In genomic region chr2:51933341-51934134, GRCm38 (mm10) we compare ENCODE assay signal across 8 mouse cellular contexts. TPM values are rescaled to one million over a fixed set of nuclear protein-coding genes. Genes with fewer than 3 reads are reported as not detected.
DNase-seq lines count a peak whose midpoint lies in the region; ATAC-seq and TF ChIP-seq lines count a peak whose summit lies in the region.

No protein-coding gene starts in this region.

- intact Hi-C loops in left cerebral cortex, postnatal 25 days (cut with DNase I): no loop called here

- DNase-seq in embryonic facial prominence, embryonic 11.5 days (ENCODE audit: low spot score): peak; percentile 11
- DNase-seq in embryonic facial prominence, embryonic 10.5 days (ENCODE audit: low spot score): no peak
- DNase-seq in midbrain, postnatal 0 days (ENCODE audit: low spot score): no peak
- DNase-seq in midbrain, embryonic 10.5 days (ENCODE audit: low spot score): no peak
- peak; percentile 2 for DNase-seq in fibroblast of lung, adult 2 months (ENCODE audit: low read depth)
- no peak for DNase-seq in left cerebral cortex, postnatal 25 days (ENCODE audit: low spot score in 2 of 2)
- DNase-seq in midbrain, embryonic 14.5 days: no peak

- no peaks in the 10 kb centered on the region for H3K36me3 ChIP-seq in embryonic facial prominence, embryonic 11.5 days (replicated peaks; ENCODE audit: control insufficient read depth, insufficient read depth, low read depth, low read length)
- peaks cover 6% of the 10 kb centered on the region; the same call in 1 of the 2 replicates for H3K36me3 ChIP-seq in embryonic facial prominence, embryonic 10.5 days (replicated peaks)
- H3K36me3 ChIP-seq in midbrain, postnatal 0 days (ENCODE audit: insufficient read depth, low read length): no peaks in the 10 kb centered on the region
- peaks cover 3% of the 10 kb centered on the region; the same call in 1 of the 2 replicates for H3K36me3 ChIP-seq in midbrain, embryonic 10.5 days
- H3K36me3 ChIP-seq in liver, embryonic 16.5 days (ENCODE audit: control insufficient read depth, insufficient read depth): peaks cover 20% of the 10 kb centered on the region
- H3K36me3 ChIP-seq in midbrain, embryonic 14.5 days (ENCODE audit: control insufficient read depth, insufficient read depth, low read length): no peaks in the 10 kb centered on the region

- H3K4me3 ChIP-seq in embryonic facial prominence, embryonic 11.5 days (ENCODE audit: low read depth, low read length): no peak overlapping the region
- no peak overlapping the region for H3K4me3 ChIP-seq in embryonic facial prominence, embryonic 10.5 days
- H3K4me3 ChIP-seq in midbrain, postnatal 0 days (ENCODE audit: low read depth, low read length): no peak overlapping the region
- no peak overlapping the region for H3K4me3 ChIP-seq in midbrain, embryonic 10.5 days
- peak overlapping the region; percentile 95 for H3K4me3 ChIP-seq in liver, embryonic 16.5 days (ENCODE audit: low read depth, low read length)
- no peak overlapping the region for H3K4me3 ChIP-seq in midbrain, embryonic 14.5 days (replicated peaks; ENCODE audit: low read depth, low read length)

- 69% methylated on average over 10 of the region's 12 CpGs for WGBS in embryonic facial prominence, embryonic 11.5 days
- WGBS in embryonic facial prominence, embryonic 10.5 days: 72% methylated on average over 12 of the region's 12 CpGs
- 69% methylated on average over 11 of the region's 12 CpGs for WGBS in midbrain, postnatal 0 days
- WGBS in midbrain, embryonic 10.5 days: 76% methylated on average over 12 of the region's 12 CpGs
- WGBS in liver, embryonic 16.5 days (ENCODE audit: insufficient replicate concordance): 9% methylated on average over 11 of the region's 12 CpGs
- 76% methylated on average over 12 of the region's 12 CpGs for WGBS in midbrain, embryonic 14.5 days

- H3K9ac ChIP-seq in embryonic facial prominence, embryonic 11.5 days (replicated peaks; ENCODE audit: low read length): no peak overlapping the region
- H3K9ac ChIP-seq in midbrain, postnatal 0 days (replicated peaks; ENCODE audit: low read length, poor library complexity, severe bottlenecking): no peak overlapping the region
- H3K9ac ChIP-seq in liver, embryonic 16.5 days (ENCODE audit: low read depth, low read length): peak overlapping the region; percentile 91
- no peak overlapping the region for H3K9ac ChIP-seq in midbrain, embryonic 14.5 days (replicated peaks; ENCODE audit: low read length)

- ATAC-seq in embryonic facial prominence, embryonic 11.5 days (replicated peaks; ENCODE audit: insufficient number of reproducible peaks, low FRiP score, low TSS enrichment, low read depth): no peak
- ATAC-seq in midbrain, postnatal 0 days (ENCODE audit: low FRiP score): no peak
- peak; percentile 55 for ATAC-seq in liver, embryonic 16.5 days (ENCODE audit: low read depth)
- ATAC-seq in midbrain, embryonic 14.5 days (ENCODE audit: low FRiP score, low TSS enrichment): no peak

- TF ChIP-seq CTCF in midbrain, postnatal 0 days (IDR thresholded peaks at IDR 0.05): no peak

- no peak overlapping the region for H3K4me2 ChIP-seq in embryonic facial prominence, embryonic 11.5 days (ENCODE audit: low read depth, low read length)
- peak overlapping the region; percentile 75; the same call in 1 of the 2 replicates for H3K4me2 ChIP-seq in midbrain, postnatal 0 days (ENCODE audit: low read depth, low read length, poor library complexity, severe bottlenecking)
- peak overlapping the region; percentile 73 for H3K4me2 ChIP-seq in liver, embryonic 16.5 days (ENCODE audit: low read depth, low read length)
- H3K4me2 ChIP-seq in midbrain, embryonic 14.5 days (ENCODE audit: low read length): no peak overlapping the region

- H3K9me3 ChIP-seq in embryonic facial prominence, embryonic 11.5 days (replicated peaks; ENCODE audit: control insufficient read depth, low read length): no peaks in the 10 kb centered on the region
- no peaks in the 10 kb centered on the region for H3K9me3 ChIP-seq in embryonic facial prominence, embryonic 10.5 days
- H3K9me3 ChIP-seq in midbrain, postnatal 0 days (ENCODE audit: low read length): no peaks in the 10 kb centered on the region
- no peaks in the 10 kb centered on the region for H3K9me3 ChIP-seq in midbrain, embryonic 10.5 days (replicated peaks)
- peaks cover 3% of the 10 kb centered on the region; the same call in 1 of the 2 replicates for H3K9me3 ChIP-seq in liver, embryonic 16.5 days (replicated peaks; ENCODE audit: control insufficient read depth, low read length)
- H3K9me3 ChIP-seq in midbrain, embryonic 14.5 days (ENCODE audit: control insufficient read depth, low read length): no peaks in the 10 kb centered on the region

- H3K27ac ChIP-seq in embryonic facial prominence, embryonic 11.5 days (replicated peaks; ENCODE audit: low read depth, low read length): no peak overlapping the region
- no peak overlapping the region for H3K27ac ChIP-seq in embryonic facial prominence, embryonic 10.5 days (replicated peaks)
- H3K27ac ChIP-seq in midbrain, postnatal 0 days (ENCODE audit: low read depth, low read length): no peak overlapping the region
- no peak overlapping the region for H3K27ac ChIP-seq in midbrain, embryonic 10.5 days (replicated peaks)
- H3K27ac ChIP-seq in liver, embryonic 16.5 days (ENCODE audit: low read length): peak overlapping the region; percentile 92
- no peak overlapping the region for H3K27ac ChIP-seq in midbrain, embryonic 14.5 days (replicated peaks; ENCODE audit: low read depth, low read length)

- H3K4me1 ChIP-seq in embryonic facial prominence, embryonic 11.5 days (ENCODE audit: control insufficient read depth, insufficient read depth, low read length): no peaks in the 10 kb centered on the region
- H3K4me1 ChIP-seq in embryonic facial prominence, embryonic 10.5 days: peaks cover 19% of the 10 kb centered on the region
- no peaks in the 10 kb centered on the region for H3K4me1 ChIP-seq in midbrain, postnatal 0 days (ENCODE audit: insufficient read depth, low read length)
- H3K4me1 ChIP-seq in midbrain, embryonic 10.5 days: peaks cover 12% of the 10 kb centered on the region
- H3K4me1 ChIP-seq in liver, embryonic 16.5 days (ENCODE audit: control insufficient read depth, low read depth, low read length): peaks cover 43% of the 10 kb centered on the region
- H3K4me1 ChIP-seq in midbrain, embryonic 14.5 days (ENCODE audit: control insufficient read depth, insufficient read depth, low read length): no peaks in the 10 kb centered on the region

- no peaks in the 10 kb centered on the region for H3K27me3 ChIP-seq in embryonic facial prominence, embryonic 11.5 days (ENCODE audit: control insufficient read depth, insufficient read depth, low read length)
- peaks cover 19% of the 10 kb centered on the region for H3K27me3 ChIP-seq in embryonic facial prominence, embryonic 10.5 days (replicated peaks; ENCODE audit: low read depth, poor library complexity, severe bottlenecking)
- H3K27me3 ChIP-seq in midbrain, postnatal 0 days (ENCODE audit: insufficient read depth, low read length): no peaks in the 10 kb centered on the region
- peaks cover 24% of the 10 kb centered on the region for H3K27me3 ChIP-seq in midbrain, embryonic 10.5 days (ENCODE audit: low read depth, poor library complexity, severe bottlenecking)
- H3K27me3 ChIP-seq in liver, embryonic 16.5 days (ENCODE audit: control insufficient read depth, insufficient read depth, low read depth, low read length): no peaks in the 10 kb centered on the region
- no peaks in the 10 kb centered on the region for H3K27me3 ChIP-seq in midbrain, embryonic 14.5 days (ENCODE audit: control insufficient read depth, insufficient read depth, low read length)

RNA-seq across cellular contexts. Expression of gene Rbm43, which starts 1.4 kb away (rescaled TPM):
- 12.9 and 13.5 TPM in 2 replicates for polyA plus RNA-seq in embryonic facial prominence, embryonic 11.5 days (2014; fragmentation: Nextera tagmentation; extraction: Ambion mirVana)
- 7.8 and 7.9 TPM in 2 replicates for polyA plus RNA-seq in embryonic facial prominence, embryonic 10.5 days (2016; fragmentation: Nextera tagmentation; extraction: Ambion mirVana)
- 9.4 and 11.2 TPM in 2 replicates for total RNA-seq in midbrain, postnatal 0 days (2014; rRNA removed)
- 15.7 and 17.3 TPM in 2 replicates for polyA plus RNA-seq in midbrain, postnatal 0 days (2015; fragmentation: Nextera tagmentation; extraction: Ambion mirVana)
- polyA plus RNA-seq in midbrain, embryonic 10.5 days (2016; fragmentation: Nextera tagmentation; extraction: Ambion mirVana): 5.9 and 7.0 TPM in 2 replicates
- 17.8 and 20.8 TPM in 2 replicates for polyA plus RNA-seq in liver, embryonic 16.5 days (2015; fragmentation: Nextera tagmentation; extraction: Ambion mirVana)
- 10 to 100 TPM; 15.2 to 16.5 TPM for total RNA-seq in left cerebral cortex, postnatal 25 days (2021)
- 5.3 and 6.0 TPM in 2 replicates for polyA plus RNA-seq in midbrain, embryonic 14.5 days (2014; fragmentation: Nextera tagmentation; extraction: Ambion mirVana)

RNA-seq across cellular contexts. Expression of gene Nmi, which starts 39.8 kb away (rescaled TPM):
- 11.5 and 11.7 TPM in 2 replicates for polyA plus RNA-seq in embryonic facial prominence, embryonic 11.5 days (2014; fragmentation: Nextera tagmentation; extraction: Ambion mirVana)
- 4.4 and 6.1 TPM in 2 replicates for polyA plus RNA-seq in embryonic facial prominence, embryonic 10.5 days (2016; fragmentation: Nextera tagmentation; extraction: Ambion mirVana)
- 1.8 and 4.2 TPM in 2 replicates for total RNA-seq in midbrain, postnatal 0 days (2014; rRNA removed)
- 6.4 and 6.5 TPM in 2 replicates for polyA plus RNA-seq in midbrain, postnatal 0 days (2015; fragmentation: Nextera tagmentation; extraction: Ambion mirVana)
- 4.2 and 5.2 TPM in 2 replicates for polyA plus RNA-seq in midbrain, embryonic 10.5 days (2016; fragmentation: Nextera tagmentation; extraction: Ambion mirVana)
- 9.4 and 10.3 TPM in 2 replicates for polyA plus RNA-seq in liver, embryonic 16.5 days (2015; fragmentation: Nextera tagmentation; extraction: Ambion mirVana)
- 1 to 10 TPM; 1.1 to 2.4 TPM for total RNA-seq in left cerebral cortex, postnatal 25 days (2021)
- 3.5 and 5.3 TPM in 2 replicates for polyA plus RNA-seq in midbrain, embryonic 14.5 days (2014; fragmentation: Nextera tagmentation; extraction: Ambion mirVana)

Comparison
In these comparisons a context has a peak if more than half of its experiments do, and no peak if none do; other contexts are left out.
1. DNase-seq: peak in embryonic facial prominence, embryonic 11.5 days (single experiment) and fibroblast of lung, adult 2 months (single experiment); none in embryonic facial prominence, embryonic 10.5 days (single experiment), midbrain, postnatal 0 days (single experiment), midbrain, embryonic 10.5 days (single experiment), left cerebral cortex, postnatal 25 days (0 of 2) and midbrain, embryonic 14.5 days (single experiment).
2. H3K4me2 ChIP-seq: peak in midbrain, postnatal 0 days (single experiment) and liver, embryonic 16.5 days (single experiment); none in embryonic facial prominence, embryonic 11.5 days (single experiment) and midbrain, embryonic 14.5 days (single experiment).